Mouse (Mus musculus): Measurements from ENCODE around the gene Hspb3. TPM values are rescaled to one million over a fixed set of nuclear protein-coding genes. Genes with fewer than 3 reads are reported as not detected.

The Hspb3 gene
- total RNA-seq, 2 experiments from 2014 or later: 18.4 to 22.7 TPM

GRCm38 (mm10) chr13:113640944-113641597 is 22.4 kb downstream of the Hspb3 start:
- intact Hi-C loops (cut with DNase I): no loop called here
- no peak for DNase-seq (ENCODE audit: low spot score)

GRCm38 (mm10) chr13:113638914-113639313 is 24.6 kb downstream of the Hspb3 start:
- intact Hi-C loops (cut with DNase I): loop anchor here (1.0 to 10.0 kb wide), 2 partner anchors 30 to 594 kb away; partner anchors contain the start of gene Gpx8
- DNase-seq (ENCODE audit: low spot score): no peak

DNA sequence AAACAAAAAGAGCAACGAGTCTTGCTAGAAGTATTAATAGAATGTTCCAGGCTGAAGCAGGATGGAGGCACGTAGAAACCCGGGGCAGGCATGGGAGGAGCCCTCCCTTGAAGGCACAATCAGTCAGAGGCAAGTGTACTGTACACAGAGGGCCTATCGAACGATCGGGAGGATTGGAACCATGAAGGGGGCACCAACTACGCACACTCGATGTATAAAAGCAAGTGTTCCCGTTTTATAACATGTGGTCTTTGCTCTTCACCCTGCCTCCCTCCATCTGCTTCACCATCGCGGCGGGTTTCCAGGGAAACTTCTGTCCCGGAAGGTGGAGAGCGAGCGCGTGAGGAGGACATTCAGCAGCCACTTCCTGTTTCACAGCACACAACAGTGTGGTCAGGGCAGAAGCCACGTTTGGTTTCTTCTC is 27.7 kb downstream of the Hspb3 start:
- DNase-seq (ENCODE audit: low spot score): no peak
- intact Hi-C loops (cut with DNase I): loop anchor here (10.0 kb wide), 1 partner anchor 591 kb away; the partner anchor contains the start of gene Gpx8

DNA sequence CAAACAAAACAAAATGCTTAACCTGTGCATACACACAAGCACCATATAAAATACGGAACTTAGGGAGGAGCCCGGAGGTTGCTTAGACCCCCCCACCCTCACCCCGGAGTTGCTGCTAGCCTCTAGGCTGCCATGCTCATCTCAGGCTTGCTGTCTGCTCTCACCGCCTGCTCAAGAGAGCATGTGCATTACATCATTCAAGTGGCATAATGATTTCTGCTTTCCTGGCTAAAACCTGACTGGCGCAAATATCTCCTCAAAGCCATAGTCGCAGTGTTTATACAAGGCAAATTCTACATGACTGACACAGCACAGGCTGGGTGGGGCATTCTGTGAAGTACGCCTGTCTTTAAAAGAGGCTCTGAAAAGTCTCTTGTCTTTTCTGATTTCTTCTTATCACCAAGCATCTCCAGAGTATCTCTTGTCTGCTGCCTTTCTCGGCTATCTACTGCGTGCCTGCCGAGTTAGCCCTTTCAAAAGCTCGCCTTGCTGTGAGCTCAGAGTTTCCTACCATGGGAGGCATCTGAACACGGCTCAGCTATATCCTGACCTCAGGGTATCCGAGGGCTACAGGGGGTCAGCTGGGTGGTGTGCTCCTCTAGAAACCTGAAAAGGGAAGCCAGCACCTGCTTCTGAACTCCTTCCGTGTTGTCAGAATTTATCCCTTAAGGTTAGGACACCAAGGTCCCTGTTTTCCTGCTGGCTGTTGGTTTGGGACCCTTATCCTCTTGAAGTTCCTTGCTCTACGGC is 28.6 kb downstream of the Hspb3 start:
- intact Hi-C loops (cut with DNase I): loop anchor here (10.0 kb wide), 1 partner anchor 590 kb away; the partner anchor contains the start of gene Gpx8
- no peak for DNase-seq (ENCODE audit: low spot score)

- no peak for DNase-seq (ENCODE audit: low spot score)
- intact Hi-C loops (cut with DNase I): loop anchor here (10.0 kb wide), 1 partner anchor 588 kb away; the partner anchor contains the start of gene Gpx8
These were observed 31.0 kb downstream of the Hspb3 start for GRCm38 (mm10) chr13:113632506-113632905.

DNA sequence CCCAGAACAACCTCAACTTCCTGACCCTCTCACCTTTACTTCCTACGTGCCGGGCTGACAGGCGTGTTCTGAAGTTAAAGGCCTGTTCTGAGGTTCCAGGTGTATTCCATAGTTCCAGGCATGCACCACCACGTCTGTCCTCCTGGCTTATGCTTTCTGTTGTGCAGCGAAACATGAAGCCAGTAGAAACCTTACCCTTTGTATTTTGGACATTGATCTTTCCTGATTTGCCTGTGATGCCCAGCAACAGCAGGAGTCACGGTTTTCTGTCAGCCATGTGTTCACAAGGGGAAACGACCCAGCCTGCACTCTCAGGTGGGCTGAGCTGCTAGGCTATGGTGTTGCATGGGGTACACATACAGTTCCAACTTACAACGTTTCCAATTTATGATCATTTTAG is 35.9 kb downstream of the Hspb3 start:
- intact Hi-C loops (cut with DNase I): no loop called here
- DNase-seq (ENCODE audit: low spot score): no peak

DNA sequence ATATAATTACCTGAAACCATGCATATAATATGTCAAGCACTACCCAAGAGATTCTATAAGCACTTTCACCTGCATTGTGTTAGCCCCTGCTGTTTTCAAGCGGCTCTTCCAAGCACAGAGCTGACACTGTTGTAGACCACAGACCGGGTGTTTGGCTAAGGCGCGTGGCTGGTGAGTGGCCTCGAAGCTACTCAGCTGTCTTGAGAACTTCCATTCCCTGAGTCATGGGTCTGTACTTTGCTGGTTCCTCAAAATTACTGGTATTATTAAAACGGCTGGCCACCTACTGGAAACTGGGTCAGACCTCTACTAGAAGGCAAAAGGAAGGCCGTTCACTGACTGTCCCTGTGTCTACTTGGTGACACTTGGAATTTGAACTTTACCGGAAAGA is 40.6 kb downstream of the Hspb3 start:
- intact Hi-C loops (cut with DNase I): no loop called here
- DNase-seq (ENCODE audit: low spot score): no peak

- no peak for DNase-seq (ENCODE audit: low spot score)
- intact Hi-C loops (cut with DNase I): no loop called here
These were observed 41.2 kb downstream of the Hspb3 start for GRCm38 (mm10) chr13:113622122-113622864.

GRCm38 (mm10) chr13:113619003-113619402 is 44.5 kb downstream of the Hspb3 start:
- DNase-seq (ENCODE audit: low spot score): no peak
- intact Hi-C loops (cut with DNase I): loop anchor here (2.0 to 5.0 kb wide), 6 partner anchors 47 to 352 kb away; no protein-coding TSS in a partner anchor

- peak; percentile 84 for DNase-seq (ENCODE audit: low spot score)
- intact Hi-C loops (cut with DNase I): loop anchor here (1.0 to 5.0 kb wide), 7 partner anchors 46 to 351 kb away; no protein-coding TSS in a partner anchor
These were observed 45.3 kb downstream of the Hspb3 start, which contains the start of gene Snx18 for GRCm38 (mm10) chr13:113617891-113618823. Gene Snx18 (minus strand): TSS chr13:113618564.

- DNase-seq (ENCODE audit: low spot score): no peak
- intact Hi-C loops (cut with DNase I): loop anchor here (5.0 kb wide), 5 partner anchors 45 to 350 kb away; no protein-coding TSS in a partner anchor
These were observed 46.1 kb downstream of the Hspb3 start for GRCm38 (mm10) chr13:113617338-113617890.

DNA sequence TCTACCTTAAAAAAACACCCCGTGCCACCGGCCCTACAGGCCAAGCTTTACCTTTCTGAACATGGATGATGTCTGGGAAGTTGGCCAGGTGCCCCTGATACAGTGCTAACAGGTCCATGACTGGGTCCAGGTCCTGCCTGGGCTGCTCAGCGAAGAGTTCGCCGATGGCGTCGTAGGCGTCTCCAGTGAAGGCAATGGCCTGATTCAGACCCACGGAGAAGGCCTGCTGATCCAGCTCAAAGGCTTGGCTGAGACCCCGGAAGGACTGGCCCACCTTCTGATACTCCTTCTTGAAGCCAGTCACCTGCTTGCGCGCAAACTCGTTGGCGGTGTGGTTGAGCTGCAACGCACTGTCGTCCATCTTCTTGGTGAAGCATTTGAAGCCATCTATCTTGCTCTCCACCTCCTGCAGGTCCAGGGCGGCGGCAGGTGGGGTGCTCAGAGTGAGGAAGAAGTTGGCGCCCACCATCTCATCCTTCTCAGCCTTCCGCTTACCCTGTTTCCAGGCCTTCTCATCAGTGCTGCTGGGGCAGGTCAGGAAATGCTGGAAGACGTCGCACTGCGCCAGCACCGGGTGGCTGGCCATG is 46.6 kb downstream of the Hspb3 start:
- no peak for DNase-seq (ENCODE audit: low spot score)
- intact Hi-C loops (cut with DNase I): loop anchor here (5.0 kb wide), 5 partner anchors 45 to 350 kb away; no protein-coding TSS in a partner anchor

DNA sequence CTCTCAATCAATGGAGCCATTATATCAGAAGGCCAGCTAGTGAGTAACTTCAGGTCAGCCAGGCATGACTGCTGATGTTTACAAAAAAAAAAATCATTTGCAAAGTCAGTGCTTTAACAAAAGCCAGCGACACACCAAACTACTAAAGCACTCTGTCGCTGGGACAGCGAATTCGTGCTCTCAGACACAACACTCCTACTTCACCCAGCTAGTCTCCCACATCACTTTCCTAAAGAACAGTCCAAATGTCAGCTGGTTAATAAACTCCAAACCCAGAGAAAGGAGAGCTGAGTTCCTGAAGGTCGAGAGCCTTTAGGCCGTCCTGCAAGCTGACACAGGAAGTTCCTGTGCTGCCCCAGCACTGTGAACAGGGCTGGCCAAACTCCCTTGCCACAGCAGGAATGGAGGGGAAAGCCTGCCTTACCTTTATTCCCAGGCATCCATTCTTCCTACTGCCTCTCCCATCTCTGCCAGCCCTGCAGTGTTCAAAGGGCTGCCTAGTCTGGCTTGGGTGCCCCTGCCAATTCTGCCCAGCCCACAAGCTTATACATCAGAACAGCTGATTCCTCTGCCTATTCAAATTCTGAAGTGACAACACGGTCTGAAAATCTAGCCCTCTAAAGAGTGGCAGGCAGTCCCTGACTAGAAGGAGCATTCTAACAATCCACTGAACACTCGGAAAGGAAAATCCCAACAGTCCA is 47.4 kb downstream of the Hspb3 start:
- DNase-seq (ENCODE audit: low spot score): no peak
- intact Hi-C loops (cut with DNase I): loop anchor here (5.0 kb wide), 5 partner anchors 44 to 349 kb away; no protein-coding TSS in a partner anchor

DNA sequence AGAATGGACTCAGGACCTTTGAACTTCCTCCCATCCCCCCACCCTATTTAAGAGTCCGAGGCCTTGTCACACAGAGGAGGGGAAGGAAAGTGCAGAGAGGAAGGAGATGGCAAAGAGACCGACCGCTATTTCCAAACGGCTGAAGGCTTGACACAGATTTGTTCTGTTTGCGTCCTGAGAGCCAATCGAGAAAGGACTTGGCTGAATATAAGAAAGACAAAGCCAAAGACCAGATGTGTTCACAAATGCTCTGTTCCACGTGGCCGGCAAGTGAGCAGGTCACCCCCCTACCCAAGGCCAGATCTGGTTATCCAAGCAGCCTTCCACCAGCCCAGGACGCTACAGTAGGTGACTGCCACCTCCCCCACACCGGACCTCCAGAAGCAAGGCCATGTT is 47.9 kb downstream of the Hspb3 start:
- intact Hi-C loops (cut with DNase I): loop anchor here (5.0 kb wide), 5 partner anchors 43 to 348 kb away; no protein-coding TSS in a partner anchor
- DNase-seq (ENCODE audit: low spot score): no peak

GRCm38 (mm10) chr13:113614635-113615545 is 48.6 kb downstream of the Hspb3 start:
- peak; percentile 77 for DNase-seq (ENCODE audit: low spot score)
- intact Hi-C loops (cut with DNase I): loop anchor here (5.0 kb wide), 5 partner anchors 43 to 348 kb away; no protein-coding TSS in a partner anchor

- intact Hi-C loops (cut with DNase I): no loop called here
These were observed 49.6 kb downstream of the Hspb3 start for GRCm38 (mm10) chr13:113613882-113614281.

More at GRCm38 (mm10) chr13:113613882-113614281, 49.6 kb downstream of the Hspb3 start:
- DNase-seq (ENCODE audit: low spot score): no peak
